Mouse (Mus musculus): ENCODE measurements at regions not wholly inside any gene's neighbourhood (a gene's known extent, or its start where the extent isn't known, plus 50 kb on each side); places are given as distances from the start of the nearest gene placed in this dataset.

DNA sequence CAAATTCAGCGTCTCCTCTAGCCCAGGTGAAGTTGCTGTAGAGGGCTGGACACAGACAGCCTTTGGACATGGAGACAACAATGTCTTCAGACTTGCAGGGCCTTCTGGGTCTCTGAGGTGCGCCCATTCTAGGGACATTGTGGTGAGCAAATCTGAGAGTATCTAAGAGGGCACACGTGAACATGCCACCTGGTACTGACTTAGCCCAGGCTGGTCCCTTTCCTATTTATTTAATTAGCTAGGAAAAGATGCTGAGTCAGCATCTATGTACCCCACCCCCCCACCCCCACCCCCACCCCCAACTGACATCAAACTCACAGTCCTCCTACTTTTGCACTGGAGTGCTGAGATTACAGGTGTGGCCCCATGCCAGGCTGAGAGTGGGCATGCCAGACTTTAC, 81.7 kb upstream of the Pcbd1 start:
- no peak for TF ChIP-seq POLR2A (IDR thresholded peaks at IDR 0.05; ENCODE audit: extremely low read depth, insufficient read depth, low read length)
- no peak for TF ChIP-seq CTCF (IDR thresholded peaks at IDR 0.05; ENCODE audit: extremely low read depth, insufficient read depth, low read length)
